Mouse (Mus musculus) lung, embryonic 14.5 days (tissue): Measurements from ENCODE around the gene Zg16. TPM values are rescaled to one million over a fixed set of nuclear protein-coding genes. Genes with fewer than 3 reads are reported as not detected.
A peak's percentile ranks its signal among the peaks of the same experiment; 100 is the strongest.

ENCODE experiments used
- ATAC-seq: fragments of 200-750 bp; cut with Nextera tagmentation; 2 replicates; pipeline ENCODE4 v1.8.0; 2017; ENCODE audit warnings: mild to moderate bottlenecking, moderate TSS enrichment, moderate library complexity; ENCODE audit not compliant: insufficient read depth
- DNase-seq: peaks from one replicate; pipeline ENCODE4 v3.0.0-alpha.2; 2015
- H3K27ac ChIP-seq: fragments of 300-500 bp; sonication (generic); 2 replicates; pipeline ENCODE4 v1.5.1; 2014; ENCODE audit warnings: low read depth, mild to moderate bottlenecking, moderate library complexity
- H3K27me3 ChIP-seq: fragments of 300-500 bp; sonication (generic); 2 replicates; pipeline ENCODE4 v1.6.1; 2014; ENCODE audit warnings: low read length, control low read depth; ENCODE audit not compliant: insufficient read depth
- H3K36me3 ChIP-seq: fragments of 300-500 bp; sonication (generic); 2 replicates; pipeline ENCODE4 v1.6.1; 2014; ENCODE audit warnings: control low read depth; ENCODE audit not compliant: insufficient read depth
- H3K4me1 ChIP-seq: fragments of 300-500 bp; sonication (generic); 2 replicates; pipeline ENCODE4 v1.6.1; 2014; ENCODE audit warnings: antibody characterized with exemption, control low read depth; ENCODE audit not compliant: insufficient read depth
- H3K4me2 ChIP-seq: fragments of 300-500 bp; sonication (generic); 2 replicates; pipeline ENCODE4 v1.6.1; 2014; ENCODE audit warnings: mild to moderate bottlenecking
- H3K4me3 ChIP-seq: fragments of 300-500 bp; sonication (generic); 2 replicates; pipeline ENCODE4 v1.5.1; 2014; ENCODE audit warnings: low read depth, low read length
- H3K9ac ChIP-seq: fragments of 300-500 bp; sonication (generic); 2 replicates; pipeline ENCODE4 v1.6.1; 2014
- H3K9me3 ChIP-seq: fragments of 300-500 bp; sonication (generic); 2 replicates; pipeline ENCODE4 v1.6.1; 2016; ENCODE audit warnings: low read depth, low read length, control low read depth
- CTCF ChIP-seq: IDR thresholded peaks from 2 replicates; pipeline ENCODE4 v1.5.1; 2016; ENCODE audit warnings: antibody characterized with exemption, low read depth
- WGBS: fragments of 180-500 bp; shearing (Covaris S2); extraction: QIAGEN DNeasy Blood & Tissue Kit; methylation state at CpG from one replicate; pipeline ENCODE4 v1.1.7; 2014; 5-methylcytosine and 5-hydroxymethylcytosine counted together
- polyA plus RNA-seq: library from polyadenylated mRNA; unstranded; fragments of >200 nt; fragmentation: Nextera tagmentation; extraction: Ambion mirVana; gene quantifications from 2 replicates; pipeline ENCODE4 v1.2.1, GENCODE M21; 2014

The Zg16 gene
- polyA plus RNA-seq, 1 experiment from 2014 or later = not detected

DNA sequence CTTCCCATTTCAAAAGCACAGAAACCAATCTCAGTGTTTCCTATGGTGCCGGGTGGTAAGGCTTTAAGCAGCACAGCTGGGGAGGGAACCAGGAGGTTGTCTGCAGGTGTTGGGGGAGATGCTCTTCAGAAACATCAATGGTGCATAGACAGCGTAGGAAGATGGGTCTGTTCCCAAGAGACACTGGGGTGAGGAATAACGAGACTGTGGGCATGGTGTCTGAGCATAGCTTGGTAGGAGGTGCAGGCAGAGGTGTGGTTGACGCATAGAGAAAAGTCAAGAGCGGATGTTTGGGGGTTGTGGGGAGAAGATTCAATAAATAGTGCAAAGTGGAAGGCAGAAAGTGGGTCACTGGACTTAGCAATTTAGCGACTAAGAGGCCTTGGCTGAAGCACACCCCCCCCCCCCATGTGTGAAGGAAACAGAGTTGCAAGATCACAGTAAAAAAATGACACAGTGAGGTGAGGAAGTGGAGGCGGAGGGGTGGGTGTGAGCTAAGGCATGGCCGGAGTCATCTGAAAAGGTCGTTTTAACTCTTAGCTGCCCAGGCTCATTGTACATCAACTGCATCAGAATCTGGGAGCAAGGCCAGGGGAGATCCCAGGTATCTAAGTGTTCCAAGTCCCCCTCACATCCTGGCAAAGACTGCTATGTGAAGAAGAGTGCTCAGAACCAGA lies 25.9 kb upstream of the Zg16 start:
- Histone ChIP-seq H3K4me3 (no peak overlapping the region), H3K27ac (no peak overlapping the region), H3K9me3 (no peaks in the 10 kb centered on the region), H3K9ac (no peak overlapping the region), H3K4me1 (no peaks in the 10 kb centered on the region), H3K27me3 (no peaks in the 10 kb centered on the region), H3K36me3 (no peaks in the 10 kb centered on the region), H3K4me2 (no peak overlapping the region)
- ATAC-seq = no peak
- WGBS = 20% methylated on average over 9 of the region's 9 CpGs
- DNase-seq = no peak
- TF ChIP-seq CTCF = no peak

- no peaks in the 10 kb centered on the region for H3K9me3 ChIP-seq
- no peak overlapping the region for H3K4me2 ChIP-seq
- no peaks in the 10 kb centered on the region for H3K36me3 ChIP-seq
- H3K27ac ChIP-seq = no peak overlapping the region
- H3K27me3 ChIP-seq = no peaks in the 10 kb centered on the region
- H3K9ac ChIP-seq = no peak overlapping the region
- no peaks in the 10 kb centered on the region for H3K4me1 ChIP-seq
- 54% methylated on average over 12 of the region's 12 CpGs for WGBS
- ATAC-seq = no peak
- no peak overlapping the region for H3K4me3 ChIP-seq
- DNase-seq = no peak
- no peak for TF ChIP-seq CTCF
Measured at GRCm38 (mm10) chr7:127112251-127112841, 25.2 kb upstream of the Zg16 start.

DNA sequence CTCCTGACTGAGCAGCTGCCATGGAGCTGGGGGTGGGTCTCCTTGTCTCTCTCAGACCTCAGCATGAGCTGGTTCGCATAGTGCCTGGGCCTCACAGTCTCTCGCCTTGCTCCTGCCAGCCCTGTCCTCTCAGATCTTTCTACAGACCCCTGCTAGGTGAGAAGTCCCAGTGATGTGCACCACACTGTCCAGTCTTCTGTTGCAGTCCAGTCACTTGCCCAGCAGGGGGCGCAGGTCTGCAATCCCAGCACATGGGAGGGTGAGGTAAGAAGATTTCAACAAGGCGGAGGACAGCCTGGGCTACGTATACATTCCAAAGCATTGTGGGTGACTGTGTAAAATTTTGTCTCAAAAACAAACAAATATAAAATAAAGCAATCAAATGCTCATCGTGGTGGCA lies 24.3 kb upstream of the Zg16 start:
- DNase-seq (peak; percentile 59), ATAC-seq (no peak)
- Histone ChIP-seq H3K9me3 (no peaks in the 10 kb centered on the region), H3K4me3 (no peak overlapping the region), H3K36me3 (no peaks in the 10 kb centered on the region), H3K4me2 (no peak overlapping the region), H3K4me1 (no peaks in the 10 kb centered on the region), H3K27me3 (no peaks in the 10 kb centered on the region), H3K9ac (no peak overlapping the region), H3K27ac (no peak overlapping the region)
- TF ChIP-seq CTCF = peak; percentile 77
- 36% methylated on average over 6 of the region's 6 CpGs for WGBS

DNA sequence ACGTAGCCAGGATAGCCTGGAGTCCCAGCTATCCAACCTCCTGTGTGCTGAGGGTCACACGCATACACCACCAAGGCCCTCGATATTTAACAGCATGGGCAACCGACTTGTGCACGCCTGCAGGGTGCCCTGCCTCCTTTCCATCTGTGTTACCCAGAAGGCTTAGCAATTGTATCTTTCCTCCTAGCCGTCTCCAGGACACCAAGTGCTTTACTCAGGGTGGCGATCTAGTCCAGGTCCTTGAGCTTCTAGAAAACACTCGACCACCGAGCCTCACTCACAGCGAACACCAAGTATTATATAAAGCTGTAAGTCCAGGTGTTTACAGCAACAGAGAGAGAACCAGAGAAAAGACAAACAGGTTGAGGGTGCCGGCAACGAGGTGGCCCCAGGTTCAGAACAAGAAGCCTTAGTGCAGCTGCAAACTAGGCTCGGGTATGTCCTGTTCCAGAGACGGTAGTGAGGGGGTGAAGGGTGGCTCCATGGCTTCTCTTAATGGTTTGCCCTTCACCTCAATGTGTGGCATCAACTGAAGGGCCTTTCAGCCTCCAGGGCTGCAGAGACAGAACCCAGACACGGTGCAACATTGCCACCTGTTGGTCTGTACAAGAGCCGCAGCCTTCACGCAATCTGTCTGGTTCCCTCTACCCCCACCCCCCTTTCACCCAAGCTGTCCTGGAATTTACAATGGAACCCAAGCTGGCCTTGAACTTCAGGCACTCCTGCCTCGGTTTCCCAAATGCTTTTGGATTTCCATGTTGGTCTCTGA lies 23.3 kb upstream of the Zg16 start:
- no peaks in the 10 kb centered on the region for H3K4me1 ChIP-seq
- H3K36me3 ChIP-seq = no peaks in the 10 kb centered on the region
- peak; percentile 89 for DNase-seq
- H3K4me3 ChIP-seq = no peak overlapping the region
- TF ChIP-seq CTCF = peak; percentile 92
- H3K9me3 ChIP-seq = no peaks in the 10 kb centered on the region
- peak; percentile 55; the same call in 1 of the 2 replicates for ATAC-seq
- no peak overlapping the region for H3K9ac ChIP-seq
- 33% methylated on average over 18 of the region's 18 CpGs for WGBS
- no peaks in the 10 kb centered on the region for H3K27me3 ChIP-seq
- no peak overlapping the region for H3K27ac ChIP-seq
- no peak overlapping the region for H3K4me2 ChIP-seq

DNA sequence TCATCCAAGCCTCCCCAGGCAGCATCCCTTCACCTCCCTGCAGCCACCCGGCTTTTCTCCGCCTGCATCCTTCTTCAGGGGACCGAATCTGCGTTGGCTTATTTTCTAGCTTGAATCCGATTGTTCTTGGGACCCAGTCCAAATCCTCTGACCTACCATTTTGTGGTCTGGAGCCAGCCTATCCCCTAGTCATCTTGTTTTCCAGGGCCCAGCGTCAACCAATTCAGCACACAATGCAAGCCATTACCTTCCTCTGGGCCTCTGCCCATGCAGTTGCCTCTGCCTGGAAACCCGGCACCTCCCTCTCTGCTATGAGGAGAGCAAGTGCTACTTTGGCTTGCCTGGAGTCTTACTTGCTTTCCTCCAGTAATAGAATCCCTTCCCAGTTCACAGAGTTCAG lies 18.4 kb upstream of the Zg16 start:
- H3K9me3 ChIP-seq = no peaks in the 10 kb centered on the region
- H3K27me3 ChIP-seq = no peaks in the 10 kb centered on the region
- TF ChIP-seq CTCF = no peak
- no peak for ATAC-seq
- H3K4me1 ChIP-seq = no peaks in the 10 kb centered on the region
- no peak overlapping the region for H3K4me3 ChIP-seq
- no peak overlapping the region for H3K4me2 ChIP-seq
- no peak overlapping the region for H3K9ac ChIP-seq
- DNase-seq = no peak
- no peak overlapping the region for H3K27ac ChIP-seq
- no peaks in the 10 kb centered on the region for H3K36me3 ChIP-seq
- WGBS = 77% methylated on average over 7 of the region's 7 CpGs

GRCm38 (mm10) chr7:127104560-127105332 lies 17.6 kb upstream of the Zg16 start:
- H3K9me3 ChIP-seq = no peaks in the 10 kb centered on the region
- no peaks in the 10 kb centered on the region for H3K27me3 ChIP-seq
- peak overlapping the region; percentile 51 for H3K9ac ChIP-seq
- no peaks in the 10 kb centered on the region for H3K4me1 ChIP-seq
- WGBS = 12% methylated on average over 17 of the region's 17 CpGs
- TF ChIP-seq CTCF = peak; percentile 93
- peak; percentile 86 for ATAC-seq
- no peaks in the 10 kb centered on the region for H3K36me3 ChIP-seq
- peak overlapping the region; percentile 62 for H3K4me2 ChIP-seq
- H3K4me3 ChIP-seq = peak overlapping the region; percentile 30
- H3K27ac ChIP-seq = no peak overlapping the region
- peak; percentile 96 for DNase-seq
